ENCODE assay signal across 29 mouse cellular contexts in genomic region chr4:151059566-151059965, GRCm38 (mm10). TPM values are rescaled to one million over a fixed set of nuclear protein-coding genes. Genes with fewer than 3 reads are reported as not detected.
DNase-seq lines count a peak whose midpoint lies in the region; ATAC-seq and TF ChIP-seq lines count a peak whose summit lies in the region.
"Had no signal": no experiment of that assay in that cellular context is flagged by ENCODE, and none has a peak within 500 bp of the region (broad histone marks: within the 10 kb centered on the region; RNA-seq: fewer than 3 reads in every experiment).

No protein-coding gene starts in this region.

- H3K4me3 ChIP-seq in forebrain, embryonic 11.5 days (ENCODE audit: low read depth, low read length), result no peak overlapping the region
- H3K4me3 ChIP-seq in forebrain, postnatal 0 days (ENCODE audit: low read depth, low read length), result no peak overlapping the region

- no peak for ATAC-seq in forebrain, embryonic 11.5 days (replicated peaks; ENCODE audit: low FRiP score)
- ATAC-seq in forebrain, postnatal 0 days, result no peak
- ATAC-seq: activated CD4-positive, CD25-positive, alpha-beta regulatory T cell, adult 4 months; CD4-positive, CD25-positive, alpha-beta regulatory T cell, adult 4 months; Patski had no signal

- no peak overlapping the region for H3K27ac ChIP-seq in forebrain, embryonic 11.5 days (ENCODE audit: low read depth, low read length)
- H3K27ac ChIP-seq in forebrain, postnatal 0 days (ENCODE audit: low read depth, low read length), result no peak overlapping the region

- H3K4me1 ChIP-seq in forebrain, embryonic 11.5 days (replicated peaks; ENCODE audit: control insufficient read depth, insufficient read depth, low read length), result peaks cover 7% of the 10 kb centered on the region; the same call in 1 of the 2 replicates
- peaks cover 11% of the 10 kb centered on the region for H3K4me1 ChIP-seq in forebrain, postnatal 0 days (ENCODE audit: insufficient read depth)

- peak; percentile 52 for DNase-seq in cerebellum, postnatal 10 days
- DNase-seq in cerebellum, adult 8-10 months, result no peak
- DNase-seq in forebrain, embryonic 11.5 days (ENCODE audit: low spot score), result peak; percentile 43
- no peak for DNase-seq in forebrain, postnatal 0 days
- peak; percentile 83 for DNase-seq in heart, adult 11 months
- no peak for DNase-seq in heart, adult 8-10 months (ENCODE audit: low spot score)
- DNase-seq in R1 (ENCODE audit: low read depth, low spot score), result peak; percentile 10
- no peak for DNase-seq in spleen, postnatal 4 days (ENCODE audit: low spot score in 2 of 2)
- DNase-seq: adrenal gland, adult 2 months; adrenal gland, adult 8-10 months; adrenal gland, postnatal 10 days; adrenal gland, postnatal 14 days; adrenal gland, postnatal 25 days; adrenal gland, postnatal 36 days; B cell, adult 2 months; cerebellum, adult 11 months; cerebellum, adult 11-12 months; cerebellum, adult 18-20 months had no signal

- H3K9ac ChIP-seq in forebrain, embryonic 11.5 days (ENCODE audit: low read length), result no peak overlapping the region
- H3K9ac ChIP-seq in forebrain, postnatal 0 days, result no peak overlapping the region

- H3K36me3 ChIP-seq in forebrain, embryonic 11.5 days (ENCODE audit: control insufficient read depth, insufficient read depth, low read length), result no peaks in the 10 kb centered on the region
- peaks cover 27% of the 10 kb centered on the region for H3K36me3 ChIP-seq in forebrain, postnatal 0 days (ENCODE audit: insufficient read depth)

- TF ChIP-seq CTCF in forebrain, postnatal 0 days (IDR thresholded peaks at IDR 0.05; ENCODE audit: low read depth), result no peak

- no peak overlapping the region for H3K4me2 ChIP-seq in forebrain, embryonic 11.5 days (ENCODE audit: low read depth, low read length, severe bottlenecking)
- no peak overlapping the region for H3K4me2 ChIP-seq in forebrain, postnatal 0 days (ENCODE audit: low read depth)

- no peaks in the 10 kb centered on the region for H3K9me3 ChIP-seq in forebrain, embryonic 11.5 days (ENCODE audit: control insufficient read depth, low read length)
- no peaks in the 10 kb centered on the region for H3K9me3 ChIP-seq in forebrain, postnatal 0 days (ENCODE audit: low read length)

- no peaks in the 10 kb centered on the region for H3K27me3 ChIP-seq in forebrain, embryonic 11.5 days (ENCODE audit: control insufficient read depth, insufficient read depth, low read length)
- no peaks in the 10 kb centered on the region for H3K27me3 ChIP-seq in forebrain, postnatal 0 days (ENCODE audit: insufficient read depth, low read length)
- H3K27me3 ChIP-seq: CH12.LX, Patski had no signal

- 97% methylated on average over 4 of the region's 4 CpGs for WGBS in forebrain, embryonic 11.5 days
- WGBS in forebrain, postnatal 0 days, result 80% methylated on average over 4 of the region's 4 CpGs

RNA-seq across cellular contexts. Expression of gene Vamp3, which starts 1.8 kb away (rescaled TPM):
- polyA plus RNA-seq in forebrain, embryonic 11.5 days (2014; fragmentation: Nextera tagmentation; extraction: Ambion mirVana), result 96.1 and 109 TPM in 2 replicates
- 37.9 and 47.1 TPM in 2 replicates for total RNA-seq in forebrain, postnatal 0 days (2014; rRNA removed)
- 39.2 and 48.8 TPM in 2 replicates for polyA plus RNA-seq in forebrain, postnatal 0 days (2015; fragmentation: Nextera tagmentation; extraction: Ambion mirVana)
- 10 to 100 TPM; 51.7 to 66.2 (median 62.3) TPM for total RNA-seq in heart, adult 8-10 months (2022)

RNA-seq across cellular contexts. Expression of gene Per3, which starts 15.1 kb away (rescaled TPM):
- 5.5 and 6.7 TPM in 2 replicates for polyA plus RNA-seq in forebrain, embryonic 11.5 days (2014; fragmentation: Nextera tagmentation; extraction: Ambion mirVana)
- total RNA-seq in forebrain, postnatal 0 days (2014; rRNA removed), result 3.3 and 6.9 TPM in 2 replicates
- polyA plus RNA-seq in forebrain, postnatal 0 days (2015; fragmentation: Nextera tagmentation; extraction: Ambion mirVana), result 2.9 and 3.0 TPM in 2 replicates
- total RNA-seq in heart, adult 8-10 months (2022), result 10 to 100 TPM in 3 of 4 experiments, 1 to 10 TPM in 1; 7.6 to 19.1 (median 16.9) TPM

RNA-seq across cellular contexts. Expression of gene Gm13090, which starts 29.8 kb away (rescaled TPM):
- polyA plus RNA-seq in forebrain, embryonic 11.5 days (2014; fragmentation: Nextera tagmentation; extraction: Ambion mirVana), result 0.39 TPM in 1 of 2 replicates, not detected in the other
- not detected in 2 replicates for total RNA-seq in forebrain, postnatal 0 days (2014; rRNA removed)
- polyA plus RNA-seq in forebrain, postnatal 0 days (2015; fragmentation: Nextera tagmentation; extraction: Ambion mirVana), result not detected in 2 replicates
- total RNA-seq in heart, adult 8-10 months (2022), result under 1 TPM in 2 of 4 experiments, not detected in 2; 0.37 to 0.44 TPM
- total RNA-seq: adrenal gland, adult 18-20 months; adrenal gland, adult 2 months; adrenal gland, adult 8-10 months; adrenal gland, postnatal 10 days; adrenal gland, postnatal 14 days; adrenal gland, postnatal 25 days; adrenal gland, postnatal 36 days; adrenal gland, postnatal 4 days; CH12.LX; ES-E14; G1E; MEL had no signal
- polyA plus RNA-seq: activated CD4-positive, CD25-positive, alpha-beta regulatory T cell, adult 4 months; adrenal gland, adult 2 months; brain, embryonic 14.5 days; C2C12; CD4-positive, CD25-positive, alpha-beta regulatory T cell, adult 4 months; G1E; Patski had no signal

Comparison
In these comparisons a context has a peak if more than half of its experiments do, and no peak if none do; other contexts are left out.
1. DNase-seq: peak in cerebellum, postnatal 10 days (2 of 2), forebrain, embryonic 11.5 days (single experiment), heart, adult 11 months (single experiment) and R1 (single experiment); none in cerebellum, adult 8-10 months (single experiment), forebrain, postnatal 0 days (single experiment), heart, adult 8-10 months (single experiment) and spleen, postnatal 4 days (0 of 2).